Mouse (Mus musculus) lung, adult 18-20 months (tissue): ENCODE results near the gene Pkig.

Experiments
- DNase-seq, 2 experiments: peaks; one replicate each; pipeline ENCODE4 v3.0.0; 2022; ENCODE audit warnings: mixed read lengths in 2 of 2

Pkig gene

DNA sequence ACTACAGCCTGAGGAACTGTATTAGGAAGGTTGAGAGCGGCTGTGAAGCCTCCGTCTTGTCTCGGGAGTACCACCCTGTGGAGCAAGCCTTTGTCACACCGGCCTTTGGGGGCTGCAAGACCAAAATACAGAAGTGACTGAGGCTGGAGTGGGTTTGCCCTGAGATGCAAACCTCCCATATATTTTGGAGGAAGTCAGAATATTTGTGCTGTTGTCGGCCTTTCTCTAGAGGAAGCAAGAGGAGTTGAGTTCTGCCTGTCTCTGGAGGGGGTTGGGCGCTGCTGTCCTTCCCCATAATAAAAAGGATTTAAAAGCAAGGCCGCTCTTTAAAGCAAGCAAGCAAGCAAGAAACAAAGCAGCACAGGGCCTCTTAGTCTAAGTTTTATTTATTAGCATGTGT lies 103.2 kb downstream of the Pkig start:
- DNase-seq = no peak

DNA sequence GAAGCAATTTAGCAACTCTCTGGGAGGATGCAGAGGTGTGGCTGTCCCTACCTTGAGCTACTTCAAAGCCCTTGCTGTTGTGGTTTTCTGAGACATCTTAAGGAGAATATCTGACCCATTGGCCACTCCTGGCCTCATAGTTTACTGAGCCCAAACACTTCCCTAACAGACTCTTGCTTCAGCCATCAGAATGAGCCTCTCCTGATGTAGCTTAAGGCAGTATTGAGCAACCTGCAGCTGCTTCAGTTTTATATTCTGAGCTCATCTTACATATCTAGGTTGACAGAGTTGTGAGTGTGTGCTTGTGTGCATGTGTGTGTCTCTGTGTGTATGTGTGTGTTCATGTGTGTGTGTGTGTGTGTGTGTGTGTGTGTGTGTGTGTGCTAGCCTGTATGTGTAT lies 108.1 kb downstream of the Pkig start:
- DNase-seq = no peak

DNA sequence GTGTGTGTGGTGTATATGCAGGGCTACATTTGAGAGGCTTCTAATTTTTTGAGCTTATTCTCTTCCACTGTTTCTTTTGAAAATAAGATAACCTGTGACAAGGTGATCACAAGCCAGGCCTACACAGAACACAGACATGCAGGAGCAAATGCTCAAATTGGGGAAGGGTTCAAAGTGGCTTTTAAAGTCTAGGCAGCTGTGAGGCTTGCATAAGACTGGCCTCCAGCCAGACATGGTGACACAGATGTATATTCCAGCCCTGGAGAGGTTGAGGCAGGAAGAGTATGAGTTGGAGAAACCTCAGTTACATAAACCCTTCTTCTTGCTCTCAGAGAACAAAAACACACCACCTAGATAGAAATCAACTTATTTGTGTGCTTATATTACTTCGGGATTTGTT lies 108.7 kb downstream of the Pkig start:
- DNase-seq = no peak

DNA sequence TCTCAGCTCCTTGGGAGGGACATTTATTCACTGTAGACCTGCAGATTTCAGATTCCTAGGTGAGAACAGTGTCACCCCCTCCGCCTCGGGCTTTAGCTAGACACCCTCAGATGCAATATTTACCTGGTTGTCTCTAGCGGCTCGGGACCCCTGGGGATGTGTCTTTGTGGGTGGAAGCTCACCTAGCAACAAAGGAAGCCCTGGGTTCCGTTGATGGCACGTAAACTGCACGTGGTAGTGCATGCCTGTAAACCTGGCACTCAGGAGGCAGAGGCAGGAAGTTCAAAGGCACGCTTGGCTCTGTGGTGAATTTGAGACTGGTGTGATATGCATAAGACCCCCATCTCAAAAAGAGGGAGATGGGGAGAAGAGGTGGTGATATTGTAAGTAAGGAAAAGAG lies 112.5 kb downstream of the Pkig start:
- no peak for DNase-seq
